Mouse (Mus musculus): ENCODE results near the gene Klhdc8b. TPM values are rescaled to one million over a fixed set of nuclear protein-coding genes. Genes with fewer than 3 reads are reported as not detected.

Gene Klhdc8b
- polyA plus RNA-seq, 1 experiment from 2014 or later: 36.0 TPM

DNA sequence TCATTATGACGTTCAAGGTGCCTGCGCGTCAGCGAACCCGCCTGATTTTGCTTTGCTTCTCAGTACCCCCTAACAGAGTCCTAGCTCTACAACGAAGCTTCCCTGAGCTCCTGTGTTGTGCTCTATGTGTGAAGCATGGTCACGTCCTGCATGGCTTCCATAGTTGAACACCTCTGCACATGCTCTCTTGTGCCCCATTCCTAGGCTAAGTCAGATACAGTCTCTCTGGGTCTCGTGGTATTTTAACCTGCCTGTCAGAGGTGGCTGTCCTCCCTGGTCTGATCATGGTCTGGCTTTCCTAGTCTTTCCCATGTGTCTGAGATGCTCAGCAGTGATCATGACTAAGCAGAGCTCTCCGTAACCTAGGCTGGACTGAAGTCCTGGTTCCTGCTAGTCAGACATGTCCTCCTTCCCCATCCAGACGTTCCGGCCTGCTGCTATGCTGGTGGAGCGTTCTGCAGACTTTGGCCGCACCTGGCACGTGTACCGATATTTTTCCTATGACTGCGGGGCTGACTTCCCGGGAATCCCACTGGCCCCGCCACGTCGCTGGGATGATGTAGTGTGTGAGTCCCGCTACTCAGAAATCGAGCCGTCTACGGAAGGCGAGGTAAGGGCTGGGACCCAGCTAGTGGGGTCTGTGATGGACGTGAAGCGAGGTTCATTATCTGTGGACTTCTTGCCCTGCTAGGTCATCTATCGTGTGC, 19.6 kb upstream of the Klhdc8b start:
- H3K36me3 ChIP-seq: peaks cover 48% of the 10 kb centered on the region
- H3K9ac ChIP-seq (replicated peaks): peak overlapping the region; percentile 73; the same call in 1 of the 2 replicates
- H3K4me2 ChIP-seq: peak overlapping the region; percentile 91
- H3K4me3 ChIP-seq (replicated peaks): peak overlapping the region; percentile 58
- no peaks in the 10 kb centered on the region for H3K9me3 ChIP-seq
- ATAC-seq (ENCODE audit: insufficient number of reproducible peaks, insufficient read depth, low FRiP score, low TSS enrichment, low read depth): no peak
- H3K27me3 ChIP-seq: no peaks in the 10 kb centered on the region
- peaks cover 19% of the 10 kb centered on the region for H3K4me1 ChIP-seq (replicated peaks)
- H3K27ac ChIP-seq: peak overlapping the region; percentile 35; the same call in 1 of the 2 replicates
- 92% methylated on average over 28 of the region's 28 CpGs for WGBS

DNA sequence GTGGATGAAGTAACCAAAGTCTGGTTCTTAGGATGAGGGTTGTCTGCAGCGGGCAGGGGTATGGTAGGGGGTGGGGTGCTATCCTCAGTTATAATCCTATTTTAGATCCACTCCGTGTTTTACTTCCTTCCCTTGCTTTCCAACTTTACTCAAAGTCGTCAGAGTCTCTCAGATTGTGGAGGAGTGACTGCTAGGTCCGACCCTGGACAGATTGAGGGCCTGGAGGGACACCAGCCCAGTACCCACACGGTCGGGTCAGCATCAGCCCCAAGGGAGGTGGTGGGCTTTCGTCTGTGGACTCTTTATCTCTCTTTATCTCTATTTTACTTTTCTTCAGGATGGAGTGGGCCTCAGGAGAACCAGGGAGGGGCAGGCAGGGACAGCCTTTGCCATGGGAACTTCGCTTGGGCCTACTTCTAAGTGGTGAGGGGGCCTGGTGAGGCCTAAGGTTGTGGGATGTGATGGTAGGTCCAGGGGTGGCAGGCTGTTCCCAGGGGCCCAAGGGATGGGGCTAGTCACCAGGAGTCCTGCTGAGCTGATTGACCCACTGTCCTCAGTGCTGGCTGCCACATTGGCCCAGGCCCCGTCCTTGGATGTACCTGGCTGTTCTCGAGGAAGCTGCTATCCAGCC, 18.5 kb upstream of the Klhdc8b start, which contains the start of gene Lamb2:
TSS of gene Lamb2 (plus strand) at position 16 of the 631 bp plus-strand sequence.
- H3K27me3 ChIP-seq: no peaks in the 10 kb centered on the region
- H3K9ac ChIP-seq (replicated peaks): peak within 1 kb of the TSS; percentile 73
- H3K9me3 ChIP-seq: no peaks in the 10 kb centered on the region
- 12% methylated on average over 10 of the region's 10 CpGs for WGBS
- peaks cover 36% of the 10 kb centered on the region for H3K36me3 ChIP-seq
- H3K4me2 ChIP-seq: peak within 1 kb of the TSS; percentile 91
- H3K4me1 ChIP-seq (replicated peaks): peaks cover 19% of the 10 kb centered on the region
- H3K27ac ChIP-seq: peak within 1 kb of the TSS; percentile 89
- H3K4me3 ChIP-seq (replicated peaks): peak within 1 kb of the TSS; percentile 58
- ATAC-seq (ENCODE audit: insufficient number of reproducible peaks, insufficient read depth, low FRiP score, low TSS enrichment, low read depth): peak; percentile 66

GRCm38 (mm10) chr9:108479241-108479640, 17.9 kb upstream of the Klhdc8b start:
- H3K27me3 ChIP-seq: no peaks in the 10 kb centered on the region
- peak overlapping the region; percentile 58 for H3K4me3 ChIP-seq (replicated peaks)
- H3K4me2 ChIP-seq: peak overlapping the region; percentile 91
- no peaks in the 10 kb centered on the region for H3K9me3 ChIP-seq
- H3K27ac ChIP-seq: peak overlapping the region; percentile 89
- ATAC-seq (ENCODE audit: insufficient number of reproducible peaks, insufficient read depth, low FRiP score, low TSS enrichment, low read depth): 0 out of 2 replicates have a peak, but pooled peaks have one; percentile 7
- H3K4me1 ChIP-seq (replicated peaks): peaks cover 19% of the 10 kb centered on the region
- WGBS: 45% methylated on average over 11 of the region's 11 CpGs
- peak overlapping the region; percentile 57; the same call in 1 of the 2 replicates for H3K9ac ChIP-seq (replicated peaks)
- H3K36me3 ChIP-seq: peaks cover 30% of the 10 kb centered on the region

DNA sequence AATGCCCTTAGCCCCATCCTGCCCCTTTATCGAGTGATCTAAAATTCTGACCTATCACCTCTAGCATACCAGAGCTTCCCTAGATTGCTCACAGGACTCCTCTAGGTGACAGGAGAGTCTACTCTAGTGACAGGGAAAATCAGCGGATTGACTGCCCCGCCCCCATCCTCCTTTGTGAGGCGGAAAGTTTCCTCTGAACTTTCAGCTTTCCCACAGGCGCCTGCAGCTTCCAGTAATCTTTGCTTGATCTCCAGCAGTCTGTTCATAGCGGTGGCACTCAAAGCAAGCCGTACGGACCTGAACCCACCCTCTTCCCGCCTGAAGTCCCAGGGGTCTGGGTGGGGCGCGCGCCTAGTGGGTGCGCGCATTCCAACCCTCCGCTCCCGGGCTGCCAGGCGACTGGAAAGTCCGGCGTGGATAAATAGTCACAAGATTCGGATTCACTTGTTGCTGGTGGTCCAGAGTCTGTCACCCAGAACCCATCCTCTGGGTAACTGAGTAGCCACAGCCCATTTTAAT, 17.3 kb upstream of the Klhdc8b start:
- under 1% methylated on average over 20 of the region's 20 CpGs for WGBS

GRCm38 (mm10) chr9:108474528-108474927, 13.1 kb upstream of the Klhdc8b start:
- Histone ChIP-seq H3K36me3 (no peaks in the 10 kb centered on the region), H3K27me3 (no peaks in the 10 kb centered on the region), H3K27ac (no peak overlapping the region), H3K4me1 (replicated peaks) (peaks cover 7% of the 10 kb centered on the region), H3K4me3 (replicated peaks) (no peak overlapping the region), H3K9ac (replicated peaks) (no peak overlapping the region), H3K4me2 (no peak overlapping the region), H3K9me3 (no peaks in the 10 kb centered on the region)
- WGBS: 53% methylated on average over 1 of the region's 1 CpGs
- ATAC-seq (ENCODE audit: insufficient number of reproducible peaks, insufficient read depth, low FRiP score, low TSS enrichment, low read depth): no peak

More for the DNA sequence above, 17.3 kb upstream of the Klhdc8b start:
- Histone ChIP-seq H3K4me3 (replicated peaks) (peak overlapping the region; percentile 53), H3K27ac (peak overlapping the region; percentile 89), H3K4me2 (peak overlapping the region; percentile 91), H3K9me3 (no peaks in the 10 kb centered on the region), H3K9ac (replicated peaks) (peak overlapping the region; percentile 57), H3K36me3 (peaks cover 25% of the 10 kb centered on the region), H3K27me3 (no peaks in the 10 kb centered on the region), H3K4me1 (replicated peaks) (peaks cover 19% of the 10 kb centered on the region)
- ATAC-seq (ENCODE audit: insufficient number of reproducible peaks, insufficient read depth, low FRiP score, low TSS enrichment, low read depth): peak; percentile 58; the same call in 1 of the 2 replicates

DNA sequence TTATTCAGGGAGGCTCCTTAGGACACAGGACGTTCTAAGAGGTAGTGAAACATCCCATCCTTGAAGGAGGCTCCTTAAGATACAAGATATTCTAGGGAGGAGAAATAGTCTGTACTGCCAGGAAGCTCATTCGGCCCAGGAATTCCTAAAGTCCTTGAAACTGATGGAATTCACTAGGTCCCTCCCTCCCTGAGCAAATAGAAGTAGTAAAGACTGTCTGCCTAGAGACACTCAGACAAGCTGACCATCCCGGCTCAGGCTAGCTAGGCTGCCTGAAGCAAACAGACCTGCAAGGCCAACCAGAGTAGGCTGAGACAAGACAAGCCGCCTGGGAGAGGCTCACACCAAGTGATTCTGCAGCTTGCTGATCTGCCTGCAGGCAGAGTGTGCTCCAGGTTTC, 8.5 kb upstream of the Klhdc8b start:
- no peak overlapping the region for H3K4me2 ChIP-seq
- ATAC-seq (ENCODE audit: insufficient number of reproducible peaks, insufficient read depth, low FRiP score, low TSS enrichment, low read depth): no peak
- H3K36me3 ChIP-seq: peaks cover 30% of the 10 kb centered on the region
- H3K4me3 ChIP-seq (replicated peaks): no peak overlapping the region
- 68% methylated on average over 4 of the region's 4 CpGs for WGBS
- no peak overlapping the region for H3K9ac ChIP-seq (replicated peaks)
- H3K27ac ChIP-seq: no peak overlapping the region
- peaks cover 3% of the 10 kb centered on the region; the same call in 1 of the 2 replicates for H3K9me3 ChIP-seq
- H3K27me3 ChIP-seq: no peaks in the 10 kb centered on the region
- no peaks in the 10 kb centered on the region for H3K4me1 ChIP-seq (replicated peaks)

DNA sequence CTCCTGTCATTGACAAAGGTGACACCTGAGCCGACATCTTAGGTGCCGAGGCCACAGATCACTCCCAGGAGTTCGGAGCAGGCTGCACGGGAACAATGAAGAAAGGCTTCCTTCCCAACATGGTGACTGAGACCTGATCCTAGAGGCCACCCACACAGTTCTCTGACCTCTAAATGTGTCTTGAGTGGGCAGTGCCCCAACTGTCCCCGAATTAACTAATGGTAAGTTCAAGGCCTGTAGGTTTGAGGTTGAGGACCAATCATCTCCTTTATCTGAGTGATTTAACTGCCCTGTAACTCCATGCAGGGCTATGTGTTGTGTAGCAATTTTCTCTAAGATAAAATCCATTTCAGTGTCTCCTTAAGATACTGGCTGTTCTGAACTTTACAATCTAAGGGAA, 8.0 kb upstream of the Klhdc8b start:
- peaks cover 34% of the 10 kb centered on the region for H3K36me3 ChIP-seq
- H3K4me2 ChIP-seq: no peak overlapping the region
- no peaks in the 10 kb centered on the region for H3K27me3 ChIP-seq
- no peak overlapping the region for H3K9ac ChIP-seq (replicated peaks)
- no peaks in the 10 kb centered on the region for H3K4me1 ChIP-seq (replicated peaks)
- no peak overlapping the region for H3K4me3 ChIP-seq (replicated peaks)
- H3K9me3 ChIP-seq: peaks cover 3% of the 10 kb centered on the region; the same call in 1 of the 2 replicates
- no peak for ATAC-seq (ENCODE audit: insufficient number of reproducible peaks, insufficient read depth, low FRiP score, low TSS enrichment, low read depth)
- H3K27ac ChIP-seq: no peak overlapping the region
- 79% methylated on average over 5 of the region's 5 CpGs for WGBS

DNA sequence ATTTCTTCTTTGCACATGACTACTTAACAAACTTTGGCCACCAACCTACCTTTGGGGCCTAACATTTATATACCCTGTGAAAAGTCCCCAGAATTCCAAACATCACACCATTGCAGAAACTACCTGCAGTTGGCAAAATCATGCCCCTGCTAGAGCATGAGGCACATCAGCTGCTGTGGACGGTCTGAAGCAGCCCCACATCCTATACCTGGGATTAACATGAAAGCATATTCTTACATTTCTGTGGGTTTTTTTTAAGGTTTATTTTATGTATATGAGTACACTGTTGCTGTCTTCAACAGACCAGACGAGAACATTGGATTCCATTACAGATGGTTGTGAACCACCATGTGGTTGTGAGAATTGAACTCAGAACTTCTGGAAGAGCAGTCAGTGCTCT, 4.8 kb upstream of the Klhdc8b start:
- no peaks in the 10 kb centered on the region for H3K27me3 ChIP-seq
- H3K36me3 ChIP-seq: peaks cover 52% of the 10 kb centered on the region
- 93% methylated on average over 2 of the region's 2 CpGs for WGBS
- no peak overlapping the region for H3K9ac ChIP-seq (replicated peaks)
- H3K27ac ChIP-seq: no peak overlapping the region
- H3K4me2 ChIP-seq: no peak overlapping the region
- H3K4me3 ChIP-seq (replicated peaks): no peak overlapping the region
- peaks cover 3% of the 10 kb centered on the region; the same call in 1 of the 2 replicates for H3K9me3 ChIP-seq
- ATAC-seq (ENCODE audit: insufficient number of reproducible peaks, insufficient read depth, low FRiP score, low TSS enrichment, low read depth): no peak
- peaks cover 10% of the 10 kb centered on the region for H3K4me1 ChIP-seq (replicated peaks)

GRCm38 (mm10) chr9:108463713-108464112, 2.3 kb upstream of the Klhdc8b start:
- H3K4me1 ChIP-seq (replicated peaks): peaks cover 12% of the 10 kb centered on the region
- no peak overlapping the region for H3K4me2 ChIP-seq
- H3K4me3 ChIP-seq (replicated peaks): no peak overlapping the region
- H3K36me3 ChIP-seq: peaks cover 52% of the 10 kb centered on the region
- H3K27me3 ChIP-seq: no peaks in the 10 kb centered on the region
- H3K27ac ChIP-seq: no peak overlapping the region
- WGBS: 96% methylated on average over 9 of the region's 9 CpGs
- H3K9ac ChIP-seq (replicated peaks): no peak overlapping the region
- peaks cover 3% of the 10 kb centered on the region; the same call in 1 of the 2 replicates for H3K9me3 ChIP-seq
- ATAC-seq (ENCODE audit: insufficient number of reproducible peaks, insufficient read depth, low FRiP score, low TSS enrichment, low read depth): no peak

GRCm38 (mm10) chr9:108462192-108462591, 811 bp upstream of the Klhdc8b start:
- Histone ChIP-seq H3K4me2 (0 out of 2 replicates have a peak overlapping the region, but pooled peaks have one; percentile 92), H3K36me3 (peaks cover 45% of the 10 kb centered on the region)
- 93% methylated on average over 10 of the region's 10 CpGs for WGBS

GRCm38 (mm10) chr9:108461675-108462074, 294 bp upstream of the Klhdc8b start:
- no peak overlapping the region for H3K27ac ChIP-seq
- no peak for ATAC-seq (ENCODE audit: insufficient number of reproducible peaks, insufficient read depth, low FRiP score, low TSS enrichment, low read depth)
- no peaks in the 10 kb centered on the region for H3K9me3 ChIP-seq
- H3K4me3 ChIP-seq (replicated peaks): peak overlapping the region; percentile 91
- H3K36me3 ChIP-seq: peaks cover 40% of the 10 kb centered on the region
- H3K9ac ChIP-seq (replicated peaks): no peak overlapping the region; the same call in 1 of the 2 replicates
- peaks cover 12% of the 10 kb centered on the region for H3K4me1 ChIP-seq (replicated peaks)
- peak overlapping the region; percentile 92 for H3K4me2 ChIP-seq
- WGBS: 90% methylated on average over 5 of the region's 5 CpGs
- no peaks in the 10 kb centered on the region for H3K27me3 ChIP-seq

More at GRCm38 (mm10) chr9:108462192-108462591, 811 bp upstream of the Klhdc8b start:
- Histone ChIP-seq H3K4me3 (replicated peaks) (no peak overlapping the region), H3K4me1 (replicated peaks) (peaks cover 12% of the 10 kb centered on the region), H3K27ac (no peak overlapping the region), H3K27me3 (no peaks in the 10 kb centered on the region), H3K9me3 (no peaks in the 10 kb centered on the region), H3K9ac (replicated peaks) (no peak overlapping the region)
- ATAC-seq (ENCODE audit: insufficient number of reproducible peaks, insufficient read depth, low FRiP score, low TSS enrichment, low read depth): no peak
